Mouse (Mus musculus) hindbrain, embryonic 10.5 days (tissue): ENCODE results near the gene 3830403N18Rik. TPM values are rescaled to one million over a fixed set of nuclear protein-coding genes. Genes with fewer than 3 reads are reported as not detected.
"Not testable (repeated sequence)": the region's sequence is repeated elsewhere in the genome, so short reads cannot be mapped to it uniquely, and the experiment has no call there.

Source experiments
- DNase-seq: peaks from one replicate; pipeline ENCODE4 v3.0.0-alpha.2; 2017; ENCODE audit warnings: low spot score
- H3K27ac ChIP-seq: fragments of 300-500 bp; sonication (generic); 2 replicates; pipeline ENCODE4 v1.5.1; 2016; ENCODE audit warnings: mild to moderate bottlenecking, moderate library complexity
- H3K27me3 ChIP-seq: fragments of 300-500 bp; sonication (generic); 2 replicates; pipeline ENCODE4 v1.6.1; 2016; ENCODE audit warnings: mild to moderate bottlenecking; ENCODE audit not compliant: poor library complexity, insufficient read depth, severe bottlenecking
- H3K36me3 ChIP-seq: fragments of 300-500 bp; sonication (generic); 2 replicates; pipeline ENCODE4 v1.6.1; 2016; ENCODE audit warnings: mild to moderate bottlenecking, moderate library complexity
- H3K4me1 ChIP-seq: fragments of 300-500 bp; sonication (generic); replicated peaks from 2 replicates; pipeline ENCODE4 v1.6.1; 2016; ENCODE audit warnings: mild to moderate bottlenecking
- H3K4me3 ChIP-seq: fragments of 300-500 bp; sonication (generic); 2 replicates; pipeline ENCODE4 v1.5.1; 2016; ENCODE audit warnings: mild to moderate bottlenecking, moderate library complexity
- H3K9me3 ChIP-seq: fragments of 300-500 bp; sonication (generic); 2 replicates; pipeline ENCODE4 v1.6.1; 2016; ENCODE audit warnings: mild to moderate bottlenecking, moderate library complexity
- WGBS: fragments of 180-500 bp; shearing (Covaris S2); methylation state at CpG from one replicate; pipeline ENCODE4 v1.1.7; 2016; 5-methylcytosine and 5-hydroxymethylcytosine counted together
- polyA plus RNA-seq: library from polyadenylated mRNA; unstranded; fragments of >200 nt; fragmentation: Nextera tagmentation; extraction: Ambion mirVana; gene quantifications from 2 replicates; pipeline ENCODE4 v1.2.1, GENCODE M21; 2016

3830403N18Rik gene
- polyA plus RNA-seq = 0.90 and 1.1 TPM in 2 replicates

DNA sequence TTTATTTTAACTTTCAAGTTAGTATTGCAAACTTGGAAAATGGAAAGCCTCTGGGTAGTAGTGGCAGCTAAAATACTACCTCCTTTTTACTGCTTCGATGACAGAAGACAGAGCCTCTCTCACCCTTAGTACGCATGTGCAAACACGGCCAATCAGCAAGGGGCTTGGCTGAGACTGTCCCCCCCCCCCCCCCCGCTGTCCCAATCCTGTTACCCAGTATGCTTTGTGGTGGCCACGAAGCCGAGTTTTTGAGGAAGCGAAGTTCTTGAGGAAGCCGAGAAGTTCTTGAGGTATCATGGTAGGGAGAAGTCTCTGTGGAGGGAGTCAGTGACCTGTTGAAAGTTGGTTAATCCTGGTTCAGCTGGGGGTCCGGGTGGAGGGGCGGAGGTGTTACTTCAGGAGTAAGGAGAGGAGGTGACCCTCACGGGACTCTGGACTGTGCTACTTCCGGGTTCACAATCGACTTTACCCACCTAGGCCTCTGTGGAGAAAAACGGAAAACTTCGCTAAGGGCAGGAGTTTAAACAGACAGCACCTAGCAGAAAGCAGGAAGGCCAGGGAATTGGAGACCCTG lies at the start of gene 3830403N18Rik:
3830403N18Rik (plus strand) TSS at position 237 of the 574 bp plus-strand sequence.
- not testable (repeated sequence) for H3K36me3 ChIP-seq, H3K9me3 ChIP-seq, H3K27ac ChIP-seq, DNase-seq, H3K27me3 ChIP-seq, H3K4me1 ChIP-seq, H3K4me3 ChIP-seq
- WGBS = 89% methylated on average over 15 of the region's 15 CpGs

GRCm38 (mm10) chrX:56151396-56151795 lies 15.0 kb downstream of the 3830403N18Rik start:
- 92% methylated on average over 2 of the region's 2 CpGs for WGBS

GRCm38 (mm10) chrX:56186449-56186848 lies 50.1 kb downstream of the 3830403N18Rik start:
- H3K27ac ChIP-seq, H3K36me3 ChIP-seq, H3K4me1 ChIP-seq, H3K27me3 ChIP-seq, H3K9me3 ChIP-seq, H3K4me3 ChIP-seq, DNase-seq: not testable (repeated sequence)
- WGBS = no CpG with 5 or more reads among the region's 1 CpGs

More at GRCm38 (mm10) chrX:56151396-56151795, 15.0 kb downstream of the 3830403N18Rik start:
- Histone ChIP-seq H3K27ac (no peak overlapping the region), H3K36me3 (no peaks in the 10 kb centered on the region), H3K27me3 (no peaks in the 10 kb centered on the region), H3K9me3 (no peaks in the 10 kb centered on the region), H3K4me1 (no peaks in the 10 kb centered on the region), H3K4me3 (no peak overlapping the region)
- no peak for DNase-seq

Other genes with a start within 250 kb of the 3830403N18Rik start
- gene Gm773, start 76.3 kb downstream of the 3830403N18Rik start, polyA plus RNA-seq = not detected in 2 replicates
- 5.2 and 6.1 TPM in 2 replicates for gene Zfp449, start 209.8 kb downstream of the 3830403N18Rik start, polyA plus RNA-seq
- gene Smim10l2a, start 238.0 kb downstream of the 3830403N18Rik start, polyA plus RNA-seq = 4.1 and 4.5 TPM in 2 replicates